Mouse (Mus musculus) small intestine, adult 2 months (tissue): ENCODE data around the gene Meis1. TPM values are rescaled to one million over a fixed set of nuclear protein-coding genes. Genes with fewer than 3 reads are reported as not detected.

Experiments
- H3K27ac ChIP-seq: fragments of 200-500 bp; 2 replicates; pipeline ENCODE4 v1.5.1; 2012; ENCODE audit warnings: low read depth, low read length, control low read depth, inconsistent platforms; ENCODE audit not compliant: insufficient read depth
- H3K27me3 ChIP-seq: fragments of 200-500 bp; 2 replicates; pipeline ENCODE4 v1.6.1; 2012; ENCODE audit warnings: mild to moderate bottlenecking, moderate library complexity, low read length, inconsistent platforms; ENCODE audit not compliant: control insufficient read depth, insufficient read depth
- H3K36me3 ChIP-seq: fragments of 200-500 bp; 2 replicates; pipeline ENCODE4 v1.6.1; 2012; ENCODE audit warnings: mild to moderate bottlenecking, low read length, control low read depth, inconsistent platforms; ENCODE audit not compliant: control insufficient read depth, insufficient read depth
- H3K4me1 ChIP-seq: fragments of 200-500 bp; 2 replicates; pipeline ENCODE4 v1.6.1; 2012; ENCODE audit warnings: low read length, inconsistent platforms, mixed read lengths; ENCODE audit not compliant: control insufficient read depth, insufficient read depth, insufficient read length
- H3K4me3 ChIP-seq: fragments of 200-500 bp; 2 replicates; pipeline ENCODE4 v1.5.1; 2012; ENCODE audit warnings: low read depth, mild to moderate bottlenecking, control low read depth, inconsistent platforms, low read length, moderate library complexity
- CTCF ChIP-seq: fragments of 200-500 bp; IDR thresholded peaks from 2 replicates; pipeline ENCODE4 v1.5.1; 2012; ENCODE audit warnings: low read depth, mild to moderate bottlenecking, control low read depth, inconsistent platforms, low read length, moderate library complexity, mixed read lengths; ENCODE audit not compliant: insufficient replicate concordance, insufficient read length; ENCODE audit errors: extremely low read depth
- POLR2A ChIP-seq: fragments of 200-500 bp; IDR thresholded peaks from 2 replicates; pipeline ENCODE4 v1.6.1; 2012; ENCODE audit warnings: low read depth, mild to moderate bottlenecking, control low read depth, inconsistent platforms, low read length, moderate library complexity
- WGBS: fragments of 180-500 bp; shearing (Covaris S2); methylation state at CpG from one replicate; pipeline ENCODE4 v1.1.7; 2018; 5-methylcytosine and 5-hydroxymethylcytosine counted together
- polyA plus RNA-seq: library from polyadenylated mRNA; depleted of rRNA; stranded (reverse); fragments of >200 nt; gene quantifications from 2 replicates; pipeline ENCODE4 v1.2.3, GENCODE M21; 2012

The Meis1 gene
- polyA plus RNA-seq, 1 experiment = 4.0 TPM

GRCm38 (mm10) chr11:18845466-18845865 is 173.3 kb downstream of the Meis1 start:
- no peaks in the 10 kb centered on the region for H3K36me3 ChIP-seq
- no peaks in the 10 kb centered on the region; the same call in 1 of the 2 replicates for H3K27me3 ChIP-seq
- no peak overlapping the region for H3K4me3 ChIP-seq
- no peaks in the 10 kb centered on the region for H3K4me1 ChIP-seq
- WGBS = 78% methylated on average over 6 of the region's 6 CpGs
- no peak for TF ChIP-seq POLR2A
- no peak for TF ChIP-seq CTCF
- H3K27ac ChIP-seq = no peak overlapping the region

DNA sequence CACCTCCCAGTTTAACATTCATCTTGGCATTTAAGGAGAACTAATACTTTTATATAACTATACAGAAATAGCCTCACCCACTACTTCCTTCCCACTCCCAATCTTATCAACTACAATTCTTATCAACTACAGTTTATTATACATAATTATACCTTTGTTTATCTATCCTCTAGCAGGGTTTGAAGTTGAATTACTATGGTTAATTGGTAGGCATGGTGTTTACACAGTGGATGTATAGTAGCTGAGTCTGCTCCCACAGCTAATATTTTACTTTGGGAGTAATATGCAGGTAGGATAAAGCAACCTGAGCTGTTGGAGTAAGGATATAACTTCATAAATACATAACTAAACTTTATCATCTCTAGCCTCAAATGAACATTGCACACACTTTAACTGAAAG is 188.7 kb downstream of the Meis1 start:
- H3K4me1 ChIP-seq = no peaks in the 10 kb centered on the region
- TF ChIP-seq POLR2A (no peak), CTCF (no peak)
- H3K27ac ChIP-seq = no peak overlapping the region
- no peaks in the 10 kb centered on the region for H3K36me3 ChIP-seq
- no peak overlapping the region for H3K4me3 ChIP-seq
- peaks cover 11% of the 10 kb centered on the region for H3K27me3 ChIP-seq
